Mouse (Mus musculus) neutrophil, adult 5-6 weeks (primary cell): ENCODE measurements around the gene Slc36a4. TPM values are rescaled to one million over a fixed set of nuclear protein-coding genes. Genes with fewer than 3 reads are reported as not detected.
A peak's percentile ranks its signal among the peaks of the same experiment; 100 is the strongest.

Experiments
- ATAC-seq: fragments of 151-379, 151-347 bp; 2 replicates; pipeline ENCODE4 v1.8.0; 2017; ENCODE audit warnings: mild to moderate bottlenecking, moderate TSS enrichment; ENCODE audit not compliant: insufficient number of reproducible peaks, poor library complexity, low FRiP score, severe bottlenecking; ENCODE audit errors: extremely low read depth
- total RNA-seq: library from RNA; stranded (forward); fragments of 200-1000 nt; gene quantifications from 2 replicates; pipeline ENCODE4 v1.2.3, GENCODE M21; 2017

Slc36a4 gene
- total RNA-seq = 4.1 and 4.8 TPM in 2 replicates

DNA sequence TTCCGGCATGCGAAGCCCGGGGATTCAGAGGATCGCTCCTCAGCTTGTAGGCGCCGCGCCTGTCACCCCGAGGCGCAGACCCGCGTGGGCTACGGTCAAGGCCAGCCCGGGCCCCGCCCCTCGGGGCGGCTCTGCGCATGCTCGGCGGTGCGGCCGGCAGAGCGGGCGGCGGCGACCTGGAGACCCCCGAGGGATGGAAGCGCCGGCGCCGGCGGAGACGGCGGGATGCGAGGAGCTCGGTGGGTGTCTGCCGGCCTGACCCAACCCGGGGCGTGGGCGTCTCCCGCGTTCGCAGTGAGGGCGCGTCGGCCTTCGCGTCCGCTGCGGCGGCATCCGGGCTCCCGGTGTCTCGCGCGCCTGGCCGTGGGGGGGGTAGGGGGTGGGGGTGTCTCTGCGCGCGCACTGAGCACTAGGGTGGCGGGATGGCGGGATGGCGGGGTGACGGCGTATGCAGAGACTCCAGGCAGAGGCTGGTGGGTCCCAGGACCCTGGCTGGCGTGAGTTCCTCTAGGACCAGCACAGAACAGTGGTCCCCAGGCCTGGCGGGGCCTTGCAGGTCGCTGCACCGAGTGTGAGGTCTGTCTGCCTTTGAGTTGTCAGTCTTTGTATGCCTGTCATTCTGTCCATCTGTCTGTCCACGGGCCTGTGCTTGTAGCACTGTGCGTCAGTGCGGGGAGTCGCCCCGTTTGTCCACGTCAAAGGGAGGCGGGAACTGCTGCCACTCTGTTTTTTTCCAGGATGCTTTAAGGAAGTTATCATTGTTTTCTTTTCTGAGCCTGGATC lies at the start of gene Slc36a4:
Slc36a4 (plus strand) TSS at position 140 of the 783 bp plus-strand sequence.
- peak; percentile 45; the same call in 1 of the 2 replicates for ATAC-seq

DNA sequence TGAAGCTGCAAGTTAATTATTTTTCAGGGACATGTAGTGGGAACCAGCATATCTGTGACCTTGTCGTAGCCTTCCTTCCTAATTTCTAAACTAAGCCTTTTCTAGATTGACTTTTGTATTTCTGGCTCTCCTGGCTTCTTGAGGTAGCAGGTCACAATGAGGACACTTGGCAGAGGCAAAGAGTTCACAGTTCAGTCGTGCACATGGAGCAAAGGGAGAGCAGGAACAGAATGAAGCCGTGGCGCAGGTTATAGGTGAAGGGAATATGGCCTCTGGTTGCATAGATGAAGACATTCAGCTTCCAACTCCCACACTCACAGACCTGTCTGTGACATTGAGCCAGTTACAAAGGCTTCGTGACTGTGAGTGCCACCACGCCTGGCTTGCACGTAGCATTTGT lies 44.9 kb upstream of the Slc36a4 start:
- no peak for ATAC-seq

DNA sequence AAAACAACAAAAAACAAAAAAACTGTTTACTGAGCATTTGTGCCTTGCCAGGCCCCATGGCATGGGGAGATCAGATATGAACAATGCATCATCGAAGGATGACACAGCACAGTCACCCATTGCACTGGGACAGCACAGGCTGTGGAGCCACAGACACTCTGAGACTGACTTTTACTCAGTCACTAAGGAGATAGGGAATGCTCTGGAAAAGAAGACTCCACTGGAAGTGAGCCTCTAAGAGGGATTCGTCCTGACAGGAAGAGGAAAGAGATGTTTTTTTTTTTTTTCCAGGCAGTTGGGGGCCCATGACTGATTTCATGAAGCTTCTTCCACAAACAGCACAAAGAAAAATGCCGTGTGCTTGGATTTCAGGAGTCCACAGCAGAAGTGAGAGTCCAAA lies 40.1 kb upstream of the Slc36a4 start:
- no peak for ATAC-seq

DNA sequence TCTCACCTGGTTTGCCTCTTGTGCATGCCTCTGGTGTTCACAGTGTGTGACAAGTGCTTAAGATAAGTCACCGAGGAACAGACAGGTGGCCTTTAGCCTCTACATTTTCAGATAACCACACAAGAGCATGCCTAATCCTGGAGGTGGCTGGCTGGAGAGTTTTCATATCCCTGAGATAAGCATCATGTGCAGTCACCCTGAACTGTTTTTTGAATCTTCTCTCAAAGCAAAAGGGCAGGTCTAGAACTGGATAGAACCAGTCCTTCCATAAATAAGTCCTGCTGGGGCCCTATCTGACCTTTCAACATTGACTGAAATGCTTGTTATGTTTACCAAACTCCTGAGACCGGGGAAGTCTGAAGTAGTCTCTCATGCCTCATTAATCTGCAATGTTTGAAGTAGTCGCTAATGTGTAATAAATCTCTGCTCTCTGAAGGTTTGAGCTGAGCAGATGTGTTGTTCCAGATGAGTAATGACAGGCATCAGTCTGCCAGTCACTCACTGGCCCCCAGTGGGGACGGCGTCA lies 39.5 kb upstream of the Slc36a4 start:
- no peak for ATAC-seq

DNA sequence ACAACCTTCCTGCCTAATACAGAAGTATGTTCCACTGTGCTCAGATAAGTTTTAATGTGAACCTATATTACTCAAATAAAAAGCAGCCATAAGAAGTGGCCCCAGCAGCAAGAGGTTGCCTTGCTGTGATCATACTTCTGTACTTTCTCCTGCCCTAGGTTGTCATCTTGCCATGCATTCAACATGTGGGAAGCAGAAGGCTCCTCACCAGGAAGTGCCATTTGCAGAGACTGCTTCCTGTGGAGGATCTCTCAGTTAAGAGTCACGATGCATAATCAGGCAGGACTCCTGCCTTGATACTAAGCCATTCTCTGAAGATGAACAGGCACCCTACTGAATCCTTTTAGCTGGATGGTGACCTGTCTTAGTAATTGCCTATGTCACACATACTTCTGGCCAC lies 37.3 kb upstream of the Slc36a4 start:
- no peak for ATAC-seq

DNA sequence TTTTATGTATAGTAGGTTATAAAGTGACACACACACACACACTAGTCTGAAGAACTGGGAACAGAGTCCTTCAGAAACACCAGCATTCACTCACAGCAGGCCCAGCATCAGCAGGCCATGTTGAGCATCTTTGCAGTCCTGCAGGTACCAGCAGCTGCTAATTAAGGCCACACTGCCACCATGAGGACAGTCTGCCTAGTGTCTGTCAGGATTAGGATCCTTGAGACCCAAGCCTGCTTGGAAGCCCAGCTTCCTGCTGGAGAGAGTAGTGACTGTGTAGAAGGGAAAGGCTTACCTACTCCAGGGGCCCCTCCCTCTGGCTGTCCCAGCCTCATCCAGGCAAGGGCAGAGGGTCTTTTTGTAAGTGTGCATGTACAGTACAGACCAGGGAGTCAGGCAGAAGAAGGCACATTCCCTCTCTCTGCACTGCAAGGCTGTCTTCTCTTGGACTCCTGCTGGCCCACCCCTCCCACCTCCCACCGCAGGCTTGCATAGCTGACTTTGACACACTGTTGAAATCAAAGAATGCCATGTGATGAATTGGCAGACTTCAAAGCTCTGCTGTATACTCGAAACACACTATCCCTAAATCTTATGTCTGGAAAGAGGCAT lies 27.6 kb upstream of the Slc36a4 start:
- ATAC-seq = no peak

DNA sequence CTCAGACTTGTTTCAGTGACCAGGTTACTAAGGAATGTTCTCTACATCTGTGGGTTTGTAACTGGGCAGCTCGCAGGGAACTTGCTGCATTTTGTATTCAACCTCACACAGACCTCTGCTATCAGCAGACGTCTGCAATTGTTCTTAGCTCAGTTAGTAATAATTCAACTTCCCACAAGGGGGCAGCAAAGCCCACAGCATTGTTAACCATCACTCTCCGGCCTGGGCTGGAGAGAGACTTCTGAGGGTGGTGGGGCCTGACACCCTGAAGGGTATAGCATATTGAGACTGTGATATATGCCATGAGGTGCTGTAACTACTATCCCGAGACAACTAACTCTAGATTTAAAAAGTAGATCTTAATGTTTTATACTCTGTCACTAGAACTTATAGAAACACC lies 24.3 kb upstream of the Slc36a4 start:
- ATAC-seq = peak; percentile 53; the same call in 1 of the 2 replicates

DNA sequence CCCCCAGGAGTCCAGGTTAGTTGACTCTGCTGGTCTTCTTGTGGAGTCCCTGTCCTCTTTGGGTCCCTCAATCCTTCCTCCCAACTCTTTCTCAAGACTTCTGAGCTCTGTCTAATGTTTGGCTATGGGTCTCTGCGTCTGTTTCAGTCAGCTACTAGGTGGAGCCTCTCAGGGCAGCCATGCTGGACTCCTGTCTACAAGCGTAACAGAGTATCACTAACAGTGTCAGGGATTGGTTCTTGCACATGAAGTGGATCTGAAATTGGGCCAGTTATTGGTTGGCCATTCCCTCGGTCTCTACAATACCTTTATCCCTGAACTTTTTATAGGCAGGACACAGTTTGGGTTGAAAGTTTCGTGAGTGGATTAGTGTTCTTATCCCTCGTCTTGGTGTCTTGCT lies 22.2 kb upstream of the Slc36a4 start:
- no peak for ATAC-seq

DNA sequence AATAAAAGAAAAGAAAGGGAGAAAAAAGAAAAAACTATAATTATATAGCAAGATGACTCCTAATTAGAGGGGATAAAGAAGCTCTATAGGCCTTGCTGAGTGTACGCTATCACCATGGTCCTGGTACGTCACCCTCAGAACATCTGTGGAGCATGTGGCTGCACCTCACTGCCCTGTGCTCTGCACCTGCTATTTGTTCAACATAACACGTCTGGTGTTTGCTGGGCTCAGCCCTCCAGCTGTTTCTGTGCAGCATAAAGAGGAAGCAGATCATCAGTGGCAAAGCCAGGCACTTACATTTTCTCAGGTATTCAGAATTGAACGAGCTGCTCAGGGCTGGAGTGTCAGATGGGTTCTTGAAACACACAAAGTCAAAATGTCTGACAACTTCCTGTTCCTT lies 15.7 kb upstream of the Slc36a4 start:
- ATAC-seq = peak; percentile 58; the same call in 1 of the 2 replicates

DNA sequence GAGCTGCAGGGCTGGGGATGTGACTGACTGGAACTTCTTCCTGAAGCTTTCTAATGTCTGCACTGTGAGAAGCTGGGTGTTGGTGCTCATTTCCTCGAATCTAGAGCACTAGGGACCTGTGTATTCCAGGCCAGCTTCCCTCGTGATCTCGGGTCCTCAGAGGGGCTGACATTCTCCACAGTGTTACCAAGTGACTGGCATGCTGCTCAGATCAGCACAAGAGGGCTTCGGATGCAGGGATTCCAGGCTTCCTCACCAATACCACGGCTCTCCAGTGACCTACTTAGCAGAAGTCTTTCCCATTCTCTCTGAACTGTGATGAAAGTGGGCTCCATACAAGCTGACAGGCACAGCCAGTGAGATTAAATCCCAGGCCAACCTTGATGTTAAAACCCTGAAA lies 14.5 kb upstream of the Slc36a4 start:
- 0 out of 2 replicates have a peak, but pooled peaks have one; percentile 16 for ATAC-seq

DNA sequence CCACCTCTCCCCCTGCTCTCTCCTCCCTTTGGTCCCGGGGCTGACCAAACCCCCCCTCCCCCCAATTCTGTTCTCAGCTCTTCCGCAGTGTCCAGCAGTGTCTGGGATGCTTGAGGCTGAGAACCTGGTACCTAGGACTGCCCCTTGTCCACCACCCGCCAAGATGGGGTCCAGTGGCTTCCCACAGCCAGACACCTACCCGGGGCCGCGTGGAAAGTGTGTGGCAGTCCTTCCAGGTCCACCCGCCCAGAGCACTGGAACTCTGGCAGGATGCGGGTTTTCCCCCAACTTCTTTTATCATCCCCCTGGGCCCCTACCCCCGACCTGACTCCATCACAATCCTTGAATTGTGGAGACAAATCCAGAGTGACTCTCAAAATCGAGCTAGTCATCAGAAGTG lies 3.8 kb upstream of the Slc36a4 start:
- ATAC-seq = no peak

DNA sequence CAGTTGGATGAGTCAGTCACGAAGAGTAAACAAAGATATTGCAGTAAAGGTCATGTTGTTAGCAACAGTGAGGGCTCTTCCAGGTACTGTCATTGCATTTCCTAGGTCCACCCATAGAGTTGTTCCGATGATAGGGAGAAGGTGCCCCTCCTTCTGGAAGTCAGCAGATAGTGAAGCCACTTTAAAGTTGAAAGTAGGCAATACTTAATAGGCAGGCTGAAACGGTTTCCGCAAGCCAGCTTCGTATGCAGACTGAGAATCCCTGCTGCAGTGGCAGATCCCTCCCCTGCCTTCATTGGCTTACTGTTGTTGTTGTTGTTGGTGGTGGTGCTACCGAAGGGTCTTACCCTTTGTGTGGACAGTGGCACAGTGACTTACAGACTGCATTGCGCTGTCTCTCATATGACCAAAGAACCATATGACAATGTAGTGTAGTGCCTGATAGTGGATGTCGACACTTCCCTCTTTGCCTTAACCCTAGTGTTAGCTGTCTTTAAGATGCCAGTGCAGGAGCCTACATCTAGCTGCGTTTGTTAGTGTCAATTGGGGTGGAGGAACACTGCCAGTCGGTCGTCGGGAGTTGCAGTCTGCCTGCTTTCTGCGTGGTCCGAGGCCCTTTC lies 449 bp upstream of the Slc36a4 start:
- peak; percentile 57 for ATAC-seq

DNA sequence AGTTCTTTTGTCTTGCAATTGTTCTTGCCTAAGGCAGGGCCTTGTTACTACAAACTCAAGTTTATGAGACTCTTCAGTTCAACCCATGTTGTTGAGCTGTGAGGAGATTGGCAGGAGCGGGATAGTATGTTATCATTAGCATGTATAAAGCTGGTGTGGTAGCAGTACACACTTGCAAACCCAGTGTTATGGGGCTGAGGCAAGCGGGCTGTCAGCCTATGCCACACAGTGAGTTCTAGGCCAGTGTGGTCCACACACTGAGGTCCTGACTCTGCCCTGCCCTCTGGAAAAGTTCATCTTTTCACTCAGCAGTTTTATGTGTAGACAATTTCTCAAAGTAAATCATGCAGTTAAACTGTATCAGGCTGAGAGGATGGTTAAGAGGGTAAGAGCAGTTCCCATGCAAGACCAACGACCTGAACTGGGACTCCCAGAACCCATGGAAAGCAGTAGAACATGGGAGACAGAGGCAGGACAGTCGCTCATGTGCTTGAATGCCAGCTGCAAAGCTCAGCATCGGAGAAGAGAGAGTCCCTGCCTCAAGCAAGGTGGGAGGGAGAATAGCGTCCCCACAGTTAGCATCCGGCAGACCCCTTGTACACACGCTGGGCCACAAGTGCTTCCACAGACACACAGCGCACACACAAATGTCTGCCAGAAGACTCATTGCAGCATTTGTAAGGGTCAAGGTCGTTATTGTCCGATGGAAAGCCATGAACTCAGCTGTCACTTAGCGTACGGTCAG lies 1.5 kb downstream of the Slc36a4 start:
- no peak for ATAC-seq

DNA sequence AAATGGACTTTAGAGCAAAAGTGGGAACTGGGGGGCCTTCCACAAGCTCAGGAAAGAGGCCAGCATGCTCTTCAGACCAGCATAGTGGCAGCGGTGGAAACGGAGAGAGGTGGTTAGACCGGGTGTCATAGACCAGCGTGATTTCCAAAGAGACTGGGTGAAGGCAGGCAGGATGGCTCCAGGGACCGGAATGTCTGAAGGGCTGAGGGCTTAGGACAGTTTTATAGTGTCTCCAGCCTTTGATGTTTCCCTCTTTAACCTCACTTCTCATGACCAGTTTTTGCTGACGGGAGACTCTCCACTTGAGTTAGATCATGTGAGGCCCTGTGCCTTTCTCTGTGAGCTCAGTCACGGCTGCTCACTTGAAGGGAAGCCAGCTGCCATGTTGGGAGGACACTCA lies 2.1 kb downstream of the Slc36a4 start:
- no peak for ATAC-seq

DNA sequence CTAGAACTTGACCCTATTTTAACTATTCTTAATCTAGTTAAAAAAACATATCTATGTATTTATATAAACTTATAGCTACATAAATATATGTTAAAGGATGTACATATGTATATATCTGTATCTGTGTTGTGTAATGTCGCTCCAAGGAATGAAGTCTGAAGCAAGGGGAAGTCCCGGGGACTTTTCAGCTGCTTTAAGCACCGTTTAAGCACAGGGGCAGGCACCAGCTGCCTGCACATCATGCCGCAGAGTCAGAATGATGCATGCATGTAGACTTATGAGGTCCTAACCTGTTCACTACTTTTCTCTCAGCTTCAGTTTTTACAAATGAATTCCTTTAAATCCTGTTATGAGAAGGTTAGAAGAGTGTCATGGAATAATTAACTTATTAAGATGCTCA lies 5.3 kb downstream of the Slc36a4 start:
- ATAC-seq = no peak

DNA sequence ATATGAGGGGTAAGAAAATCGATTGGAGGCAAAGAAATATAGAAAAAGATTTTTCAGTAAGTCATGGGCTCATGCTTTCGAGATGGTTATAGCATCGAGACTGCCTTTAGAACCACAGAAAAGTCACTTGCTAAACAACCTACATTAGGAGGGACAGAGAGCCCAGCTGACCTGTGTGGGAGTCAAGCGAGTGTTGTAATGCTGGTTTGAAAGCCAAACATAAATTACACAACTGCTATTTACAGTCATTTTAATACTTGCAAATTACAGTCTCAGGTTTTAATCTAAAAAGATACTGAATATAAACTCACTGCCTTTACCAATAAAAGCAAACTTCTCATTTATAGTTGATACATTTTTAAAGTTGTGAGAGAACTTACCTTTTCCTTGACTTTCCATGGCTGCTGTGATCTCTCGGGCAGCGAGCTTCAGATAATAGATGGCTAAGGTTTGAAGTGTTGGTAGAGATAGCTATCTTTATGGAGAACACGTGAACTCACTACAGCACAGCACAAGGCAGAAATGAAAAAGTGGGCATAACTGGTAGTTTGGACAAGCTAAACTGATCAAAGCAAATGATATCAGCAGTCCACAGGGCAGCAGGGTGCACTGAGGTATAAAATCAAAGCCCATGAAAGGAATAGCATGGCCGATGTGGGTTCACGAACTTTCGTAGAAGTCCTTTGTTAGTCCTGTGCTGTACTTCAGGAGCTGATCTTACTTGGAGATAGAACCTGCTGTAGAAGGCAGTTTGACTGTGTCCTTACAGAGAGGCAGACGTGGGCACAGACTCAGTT lies 5.9 kb downstream of the Slc36a4 start:
- no peak for ATAC-seq

DNA sequence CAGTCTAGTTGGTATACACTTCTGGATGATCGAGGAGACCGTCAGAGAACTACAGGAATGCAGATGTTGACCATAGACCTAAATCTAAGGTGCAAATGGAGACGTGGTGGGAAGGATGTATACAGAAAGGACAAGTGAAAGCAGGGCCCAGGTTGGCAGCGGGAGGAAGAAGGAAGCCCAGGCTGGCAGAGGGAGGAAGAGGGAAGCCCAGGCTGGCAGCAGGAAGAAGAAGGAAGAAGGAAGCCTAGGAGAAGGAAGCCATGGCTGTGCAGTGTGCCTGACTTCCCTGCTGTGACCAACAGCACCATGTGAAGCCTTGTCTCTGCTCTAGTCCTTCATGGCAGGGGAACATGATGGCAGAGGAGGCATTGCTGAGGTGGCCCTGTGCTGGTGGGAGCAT lies 7.8 kb downstream of the Slc36a4 start:
- no peak for ATAC-seq

DNA sequence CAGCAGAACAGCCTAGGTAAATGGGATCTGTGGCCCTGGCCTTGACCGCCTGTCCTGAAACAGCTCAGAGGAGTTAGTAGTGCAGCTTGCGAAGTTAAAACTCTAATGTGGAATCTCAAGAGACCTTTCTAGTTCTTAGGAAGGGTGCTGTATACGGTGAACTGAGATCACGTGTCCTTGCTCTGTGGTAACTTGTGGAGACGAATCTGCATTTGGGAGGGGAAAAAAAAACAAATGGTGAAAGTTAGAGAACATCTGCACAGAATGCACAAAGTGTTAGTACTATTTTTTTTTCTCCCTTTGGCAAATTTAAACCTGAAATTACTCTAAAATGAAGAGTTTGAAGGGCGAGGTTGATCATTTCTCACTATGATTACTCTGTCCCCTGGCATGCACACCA lies 8.8 kb downstream of the Slc36a4 start:
- ATAC-seq = no peak

DNA sequence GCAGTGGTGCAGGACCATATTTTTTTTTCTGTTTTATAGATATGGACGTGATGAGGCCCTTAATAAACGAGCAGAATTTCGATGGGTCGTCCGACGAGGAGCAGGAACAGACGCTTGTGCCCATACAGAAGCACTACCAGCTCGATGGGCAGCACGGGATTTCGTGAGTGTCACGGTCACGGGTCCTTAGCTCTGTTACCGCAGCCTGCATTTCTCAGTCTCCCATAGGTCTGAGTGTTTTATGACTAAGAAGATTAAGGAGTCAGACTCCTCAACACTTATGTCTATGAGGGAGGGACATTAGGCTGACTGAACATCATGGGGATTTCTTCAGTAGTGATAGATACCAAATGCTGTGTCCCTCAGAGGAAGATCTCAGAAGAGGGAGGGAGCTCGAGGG lies 10.1 kb downstream of the Slc36a4 start:
- ATAC-seq = no peak
